Mouse (Mus musculus) CH12.LX (cell line): ENCODE measurements around the gene Sh3bgrl2.

ENCODE experiments used
- BHLHE40 ChIP-seq: IDR thresholded peaks from 2 replicates; pipeline ENCODE4 v1.6.1; 2011; ENCODE audit warnings: mild to moderate bottlenecking, low read depth, low read length, improper control_type of control experiment
- CTCF ChIP-seq, 2 experiments: IDR thresholded peaks in 1 of 2; conservative IDR thresholded peaks in 1 of 2; 2 replicates each; pipeline ENCODE4 v1.5.1; 2011 to 2012; ENCODE audit warnings: low read depth in 2 of 2, low read length in 2 of 2, improper control_type of control experiment in 1 of 2, inconsistent platforms in 1 of 2, mild to moderate bottlenecking in 1 of 2, moderate library complexity in 1 of 2
- NELFE ChIP-seq: IDR thresholded peaks from 2 replicates; pipeline ENCODE4 v1.6.1; 2011; ENCODE audit warnings: low read depth, low read length, improper control_type of control experiment

- TF ChIP-seq CTCF (conservative IDR thresholded peaks at IDR 0.05 in 1 of 2, IDR thresholded peaks at IDR 0.05 in 1 of 2; ENCODE audit: low read depth in 2 of 2, low read length in 2 of 2) (no peak), BHLHE40 (no peak), NELFE (no peak)
Observed at GRCm38 (mm10) chr9:83634703-83635102, 86.6 kb downstream of the Sh3bgrl2 start.
